Mouse (Mus musculus) layer of hippocampus, postnatal 10 days (tissue): ENCODE results near the gene Treml4. TPM values are rescaled to one million over a fixed set of nuclear protein-coding genes. Genes with fewer than 3 reads are reported as not detected.
"Not testable (repeated sequence)": the region's sequence is repeated elsewhere in the genome, so short reads cannot be mapped to it uniquely, and the experiment has no call there.

Experiments used
- DNase-seq, 2 experiments: peaks; one replicate each; pipeline ENCODE4 v3.0.0; 2021; ENCODE audit warnings: low spot score in 2 of 2
- total RNA-seq, 2 experiments: library from RNA; stranded (reverse); gene quantifications; 2 replicates each; pipeline ENCODE4 v1.2.3; 2021

The Treml4 gene
- total RNA-seq, 2 experiments from 2014 or later: not detected

DNA sequence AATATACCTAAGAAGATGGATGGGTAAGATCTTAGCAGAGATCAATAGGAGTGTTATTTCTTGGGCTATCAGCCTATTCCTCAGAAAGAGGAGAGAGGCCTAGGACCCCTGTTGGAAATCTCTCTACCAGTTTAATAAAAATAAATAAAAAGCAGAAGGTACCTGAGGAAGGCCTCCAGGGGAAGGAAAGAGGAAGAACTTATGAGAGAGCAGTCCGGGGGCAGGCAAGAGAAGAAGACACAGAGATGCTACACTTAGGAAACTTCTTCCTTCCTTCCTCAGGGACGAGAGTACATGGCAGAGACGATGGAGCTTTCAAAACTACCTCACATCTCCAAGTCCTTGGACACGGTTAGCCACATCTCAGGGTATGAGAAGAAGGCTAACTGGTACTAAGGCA, 10.0 kb downstream of the Treml4 start:
- DNase-seq: no peak

DNA sequence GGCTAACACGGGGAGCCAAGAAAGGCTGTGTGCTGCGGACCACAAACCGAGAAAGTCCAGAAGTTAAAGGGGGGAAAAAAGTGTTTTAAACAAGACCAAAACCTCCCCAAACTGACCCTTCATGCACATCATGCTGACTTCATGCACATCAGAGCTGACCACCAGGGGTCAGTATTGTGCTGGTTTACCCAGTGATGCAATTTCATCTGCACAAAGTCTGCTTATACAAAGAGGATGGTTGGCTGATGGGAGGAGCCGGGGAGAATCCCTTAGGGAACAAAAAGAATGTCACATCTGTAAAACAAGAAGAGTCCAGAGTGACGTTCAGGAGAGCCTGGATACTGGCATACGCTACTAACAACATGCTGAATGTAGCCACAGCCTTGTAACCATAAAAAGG, 10.8 kb downstream of the Treml4 start:
- peak; percentile 82 to 83 for DNase-seq

DNA sequence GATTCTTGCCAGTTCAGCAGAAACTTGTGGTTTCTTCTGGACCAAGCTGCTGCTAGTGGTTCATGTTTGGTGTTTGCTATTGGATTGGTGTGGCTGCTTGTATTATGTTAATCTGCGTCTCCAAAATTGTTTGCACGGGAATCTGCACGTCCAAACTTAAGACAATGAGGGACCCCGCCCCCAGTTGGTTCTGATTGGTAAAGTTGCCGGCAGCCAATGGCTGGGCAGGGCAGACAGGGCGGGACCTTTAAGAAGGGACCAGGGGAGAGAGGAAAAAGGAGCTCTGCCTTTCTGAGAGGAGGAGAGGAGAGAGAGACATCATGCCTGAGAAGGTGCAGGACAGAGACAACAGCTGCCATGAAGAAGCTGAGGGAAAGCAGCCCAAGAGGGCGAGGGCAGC, 11.6 kb downstream of the Treml4 start:
- no peak for DNase-seq

DNA sequence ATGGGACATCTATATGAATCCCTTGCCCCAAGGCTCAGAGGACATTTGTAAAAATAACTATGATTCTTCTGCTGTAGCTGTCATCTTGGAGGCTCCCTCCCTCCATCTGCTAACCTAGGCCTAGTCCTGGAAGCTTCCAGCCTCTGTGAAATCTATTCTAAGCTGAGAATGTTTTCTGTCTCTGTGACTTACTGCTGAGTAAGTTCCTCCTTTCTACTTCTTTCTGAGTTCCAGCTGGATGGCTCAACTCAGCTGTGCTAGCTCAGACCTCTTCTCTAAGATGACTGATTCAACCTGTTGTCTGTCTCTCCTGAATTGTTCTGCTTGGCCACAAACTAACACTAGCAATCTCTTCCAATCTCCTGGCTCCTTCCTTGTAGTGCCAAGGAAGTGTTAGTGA, 14.3 kb downstream of the Treml4 start:
- DNase-seq: no peak

DNA sequence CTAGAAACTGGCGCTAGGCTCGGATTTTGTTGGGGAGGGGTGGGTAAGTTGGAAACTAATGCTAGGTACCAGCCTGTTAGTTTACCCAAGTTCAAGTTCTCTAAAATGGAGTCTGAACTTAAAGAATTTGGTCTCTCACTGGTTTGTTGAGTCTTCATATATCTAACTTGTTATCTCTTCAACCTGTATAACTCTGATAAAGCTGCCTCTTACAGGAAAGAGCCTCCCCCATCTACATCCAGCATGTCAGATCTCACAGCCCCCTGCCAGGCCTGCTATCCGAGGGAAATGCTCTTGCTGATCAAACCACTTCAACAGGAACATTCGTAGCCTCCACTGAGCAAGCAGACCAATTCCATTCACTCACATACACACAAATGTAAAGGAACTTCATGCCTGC, 14.9 kb downstream of the Treml4 start:
- no peak for DNase-seq

DNA sequence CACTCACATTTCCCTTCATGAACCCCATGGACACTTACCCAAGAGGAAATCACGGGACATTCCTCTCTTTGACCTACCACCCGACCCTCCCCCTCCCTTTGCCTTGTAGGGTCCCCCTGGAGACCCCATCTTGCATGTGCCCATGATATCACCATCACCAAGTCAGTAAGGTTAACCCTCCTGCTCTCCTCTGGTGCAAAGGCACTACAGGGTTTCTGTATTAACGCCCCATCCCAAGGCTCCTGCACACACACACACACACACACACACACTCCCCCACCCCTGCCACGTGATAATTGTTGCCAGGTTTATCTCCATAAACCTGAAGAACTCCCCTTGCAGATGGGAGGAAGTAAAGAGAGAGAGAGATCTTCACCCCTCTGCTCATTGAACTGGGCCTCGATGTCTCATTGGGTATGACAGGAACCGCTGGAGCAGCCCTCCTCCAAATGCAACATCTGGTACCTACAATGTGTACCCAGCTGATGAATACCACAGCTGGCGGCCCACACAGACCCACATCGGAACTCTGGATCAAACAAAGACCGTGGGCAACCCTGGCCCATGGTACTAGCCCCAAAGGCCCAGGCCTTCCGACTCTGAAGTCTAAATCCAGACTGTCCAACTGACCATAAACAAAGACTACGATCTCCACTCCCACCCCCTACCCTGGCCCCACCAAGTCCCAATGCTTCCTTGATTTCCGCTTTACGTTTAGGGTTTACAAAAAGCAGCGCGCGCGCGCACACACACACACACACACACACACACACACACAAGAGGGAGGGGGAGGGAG, 17.0 kb downstream of the Treml4 start:
- no peak for DNase-seq

DNA sequence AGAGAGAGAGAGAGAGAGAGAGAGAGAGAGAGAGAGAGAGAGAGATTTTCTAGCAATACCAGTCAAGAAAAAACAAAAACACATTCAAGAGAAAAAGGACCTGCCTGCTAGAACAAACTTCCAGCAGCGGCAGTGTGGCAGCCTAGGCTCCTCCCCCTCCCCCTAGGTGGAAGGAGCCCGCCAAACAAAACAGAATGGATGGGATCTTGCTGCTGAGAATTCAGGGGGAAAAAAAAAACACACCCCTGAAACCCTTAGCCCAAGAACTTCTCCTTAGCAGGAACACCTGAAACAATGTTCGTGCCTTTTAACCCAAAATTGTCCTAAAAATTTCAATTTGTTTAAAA, 17.6 kb downstream of the Treml4 start:
- no peak for DNase-seq

DNA sequence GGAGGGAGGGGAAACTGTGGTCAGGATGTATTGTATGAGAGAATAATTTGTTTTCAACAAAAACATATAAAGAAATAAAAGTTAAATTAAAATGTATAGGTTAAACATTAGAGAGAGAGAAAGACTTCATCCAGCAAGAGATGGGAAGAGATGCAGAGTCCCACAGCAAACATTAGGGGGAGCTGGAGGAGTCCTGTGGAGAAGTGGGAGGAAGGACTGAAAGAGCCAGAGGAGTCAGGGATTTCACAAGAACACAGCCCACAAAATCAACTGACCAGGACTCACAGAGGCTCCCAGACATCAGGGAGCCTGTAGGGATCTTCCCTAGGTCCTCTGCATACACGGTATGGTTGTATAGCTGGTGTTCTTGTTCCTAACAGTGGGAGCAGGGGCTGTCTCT, 22.7 kb downstream of the Treml4 start:
- DNase-seq: no peak

DNA sequence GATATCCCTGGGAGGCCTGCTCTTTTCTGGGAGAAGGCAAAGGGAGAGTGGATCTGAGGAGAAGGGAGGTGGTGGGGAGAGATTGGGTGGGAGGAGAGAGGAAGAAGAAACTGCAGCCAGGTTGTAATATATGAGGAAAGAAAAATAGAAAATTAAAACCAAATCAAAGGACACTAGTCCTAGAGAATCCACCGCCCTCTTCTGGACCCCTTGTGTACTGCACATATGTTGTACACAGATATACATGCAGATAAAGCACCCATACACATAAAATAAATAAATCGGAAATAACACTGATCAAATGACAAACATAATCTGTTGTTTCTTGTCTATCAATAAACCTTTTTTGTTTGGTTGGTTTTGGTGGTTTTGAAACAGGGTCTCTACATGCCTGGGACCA, 23.2 kb downstream of the Treml4 start:
- DNase-seq: peak in 1 of 2 experiments; percentile 17

DNA sequence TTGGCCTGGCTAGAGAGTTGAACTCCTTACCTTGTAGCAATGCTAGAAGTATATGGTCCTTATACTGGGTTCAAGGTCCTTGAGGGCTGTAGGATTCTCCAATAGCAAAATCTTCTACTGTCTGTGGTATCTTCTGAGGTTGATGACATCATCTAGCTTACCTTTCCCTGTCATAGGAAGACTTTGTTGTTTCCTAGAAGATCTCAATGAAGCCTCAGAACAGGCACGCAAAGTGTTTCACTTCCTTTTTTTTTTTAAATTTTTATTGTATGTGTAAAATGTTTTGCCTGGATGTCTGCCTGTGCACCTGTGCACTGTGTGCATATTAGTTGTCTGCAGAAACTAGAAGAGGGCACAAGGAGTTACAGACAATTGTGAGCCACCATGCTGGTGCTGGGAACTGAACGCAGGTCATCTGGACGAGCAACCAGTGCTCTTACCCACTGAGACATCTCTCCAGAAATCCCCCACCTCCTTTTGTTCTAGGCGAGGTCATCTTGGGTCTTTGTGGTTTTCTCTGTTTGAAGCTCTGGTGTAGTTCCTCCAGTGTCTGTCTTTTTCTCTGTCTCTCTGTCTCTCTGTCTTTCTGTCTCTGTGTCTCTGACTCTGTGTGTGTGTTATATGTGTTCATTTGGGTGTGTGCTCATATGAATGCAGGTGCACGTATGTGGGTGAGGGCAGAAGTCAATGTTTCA, 29.6 kb downstream of the Treml4 start:
- DNase-seq: no peak

DNA sequence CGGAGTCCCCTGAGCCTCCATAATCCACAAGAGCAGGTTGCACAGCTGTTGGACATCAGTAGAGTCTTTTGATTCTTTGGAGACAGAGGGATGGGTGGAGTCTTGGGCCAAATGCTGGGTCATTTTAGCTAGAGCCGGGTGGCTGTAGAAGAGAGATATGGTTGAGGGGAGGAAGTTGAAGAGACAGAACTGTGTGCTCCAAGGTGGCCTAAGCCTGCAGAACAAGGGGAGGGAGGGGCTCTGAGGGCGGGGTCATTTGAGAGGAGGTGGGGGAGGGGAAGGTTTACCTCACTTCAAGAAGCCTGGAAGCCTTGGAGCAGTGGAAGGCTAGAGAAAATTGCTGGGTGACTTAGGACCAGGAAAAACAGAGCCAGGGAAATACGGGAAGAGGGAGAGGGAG, 35.1 kb downstream of the Treml4 start, which contains the start of gene Treml2:
Gene Treml2 (plus strand): TSS at position 296 of the 400 bp plus-strand sequence.
- DNase-seq: no peak

DNA sequence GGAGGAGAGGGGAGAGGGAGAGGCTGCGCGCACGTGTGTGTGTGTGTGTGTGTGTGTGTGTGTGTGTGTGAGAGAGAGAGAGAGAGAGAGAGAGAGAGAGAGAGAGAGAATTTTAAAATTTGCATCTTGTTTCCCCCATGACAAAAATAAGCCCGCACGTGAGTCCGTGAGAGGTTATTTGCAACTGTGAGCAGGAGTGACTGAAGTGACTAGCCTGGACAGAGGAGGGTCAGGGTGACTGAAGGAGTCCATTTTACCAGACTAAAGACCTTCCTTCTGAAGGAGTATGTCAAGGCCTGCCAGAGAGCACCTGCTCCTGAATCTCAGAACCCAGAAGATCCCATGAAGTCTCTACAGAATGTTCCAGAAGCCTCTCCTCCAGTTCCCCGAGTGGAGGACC, 35.7 kb downstream of the Treml4 start:
- DNase-seq: no peak

DNA sequence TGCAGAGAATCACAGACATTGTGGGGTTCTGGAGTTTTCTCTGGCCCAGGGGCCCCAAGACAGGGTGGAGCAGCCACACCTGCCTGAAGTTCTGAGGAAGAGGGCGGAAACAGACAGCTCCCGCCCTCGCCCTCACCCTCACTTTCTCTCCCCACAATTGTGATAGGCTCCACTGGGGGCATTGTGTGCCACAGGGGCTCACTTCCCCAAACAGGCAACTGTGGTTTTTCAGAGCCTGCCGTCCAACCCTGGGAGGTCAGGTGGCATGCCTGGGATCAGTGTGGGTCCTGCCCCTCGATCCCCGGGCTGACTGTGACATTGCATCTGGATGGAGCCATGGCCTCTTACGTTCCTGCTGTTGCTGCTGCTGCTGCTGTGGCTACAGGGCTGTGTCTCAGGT, 36.1 kb downstream of the Treml4 start:
- no peak for DNase-seq

DNA sequence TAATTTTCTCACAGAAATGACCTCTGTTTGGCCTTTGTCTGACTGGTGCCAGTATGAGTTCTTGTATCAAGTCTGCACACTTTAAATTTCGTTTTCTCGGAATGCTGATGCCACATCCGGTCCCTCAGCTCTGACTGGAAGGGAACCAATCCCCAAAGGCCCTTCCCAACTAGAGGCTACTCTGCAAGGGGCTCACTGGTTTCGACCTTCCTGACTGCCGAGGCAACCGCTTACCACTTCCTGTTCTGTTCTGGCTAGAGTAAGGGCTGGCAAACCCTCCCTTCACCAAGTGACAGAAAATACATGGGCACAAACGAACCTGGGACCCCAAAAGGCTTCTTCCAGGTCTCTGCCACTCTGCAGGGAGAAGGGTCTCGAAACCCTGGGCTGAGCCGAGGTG, 36.8 kb downstream of the Treml4 start:
- DNase-seq: no peak

DNA sequence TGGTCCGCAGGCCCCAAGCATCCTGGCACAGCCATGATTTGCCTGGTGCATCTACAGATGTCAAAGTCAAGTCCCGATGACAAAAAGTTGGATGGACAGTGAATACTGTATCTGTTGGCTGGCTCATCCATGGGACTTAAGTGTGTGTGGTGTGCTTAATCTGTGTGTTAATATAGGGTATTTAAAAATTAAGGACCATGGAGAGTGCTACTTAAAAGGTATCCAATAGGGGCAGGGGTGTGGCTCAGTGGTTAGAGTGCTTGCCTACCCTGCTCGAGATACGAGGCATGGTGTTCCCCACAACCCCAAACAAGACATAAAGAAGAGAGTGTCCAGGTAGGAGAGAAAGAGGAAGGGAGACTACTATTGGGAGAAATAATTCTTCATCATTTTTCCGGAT, 37.7 kb downstream of the Treml4 start:
- DNase-seq: no peak

DNA sequence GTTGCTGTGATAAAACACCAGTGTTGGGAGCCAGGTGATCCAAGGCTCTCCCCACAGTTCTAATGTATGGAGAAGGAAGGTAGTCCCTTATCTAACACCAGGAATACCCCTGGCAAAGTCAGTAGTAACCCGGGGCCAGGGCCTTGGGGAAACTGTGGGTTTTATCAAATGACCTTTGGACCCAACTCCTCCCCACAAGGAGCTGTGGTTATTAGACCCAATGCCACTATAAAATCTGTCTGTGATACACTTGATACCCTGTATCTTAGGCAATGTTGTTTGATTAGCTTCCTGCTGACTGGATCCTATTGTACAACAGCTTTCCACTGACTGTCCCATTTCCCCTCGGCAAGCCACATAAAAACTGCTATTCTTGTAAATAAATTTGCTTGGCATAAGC, 48.0 kb downstream of the Treml4 start:
- no peak for DNase-seq

DNA sequence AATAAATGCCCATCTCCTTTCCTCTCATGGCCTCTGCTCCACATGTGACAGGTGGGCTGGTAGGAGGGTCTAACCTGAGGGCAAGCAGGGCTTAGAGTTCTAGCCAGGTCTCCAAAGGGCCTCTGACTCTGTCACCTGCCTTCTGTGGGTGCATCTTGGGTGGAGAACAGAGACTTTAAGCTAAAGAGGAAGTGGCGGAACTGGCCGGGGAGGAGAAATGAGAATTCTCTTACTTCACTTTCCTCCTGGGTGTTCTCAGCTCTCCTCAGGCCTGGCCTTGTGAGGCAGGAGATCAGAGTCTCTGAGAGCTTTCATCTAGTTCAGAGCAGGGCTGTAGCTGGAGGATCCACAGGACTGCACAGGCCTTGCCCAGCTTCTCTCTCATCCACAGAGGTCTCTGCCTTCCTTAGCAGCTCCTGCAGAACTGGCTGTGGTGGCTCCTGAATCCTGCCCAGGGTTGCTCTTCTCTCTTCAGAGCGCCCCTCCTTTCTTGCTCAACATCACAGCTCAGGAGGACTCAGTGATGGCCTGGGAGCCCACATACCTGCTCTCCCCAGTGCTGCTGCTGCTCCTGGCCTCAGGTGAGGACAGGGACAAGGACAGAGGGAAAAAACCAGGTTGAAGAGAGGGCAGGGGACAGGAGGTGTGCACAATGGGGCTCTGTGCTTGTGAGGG, 51.9 kb downstream of the Treml4 start, which contains the start of gene B430306N03Rik:
Gene B430306N03Rik (plus strand): TSS at position 237 of the 675 bp plus-strand sequence.
- DNase-seq: not testable (repeated sequence)

DNA sequence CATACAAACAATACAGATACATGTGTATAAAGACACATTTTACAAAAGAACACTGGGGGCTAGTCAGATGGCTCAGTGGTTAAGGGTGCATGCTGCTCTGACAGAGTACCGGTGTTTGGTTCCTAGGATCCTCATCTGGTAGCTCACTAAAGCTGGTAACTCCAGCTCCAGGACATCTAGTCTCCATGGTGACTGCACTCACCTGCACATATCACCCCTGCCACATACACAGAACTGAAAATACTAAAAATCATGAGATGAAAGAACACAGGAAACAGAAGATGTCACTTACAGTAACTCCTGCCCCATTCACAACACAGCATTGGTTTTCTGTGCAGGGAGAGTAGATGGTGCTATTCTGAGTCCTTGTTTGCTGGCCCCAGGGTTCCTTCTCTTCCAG, 54.6 kb downstream of the Treml4 start:
- no peak for DNase-seq

DNA sequence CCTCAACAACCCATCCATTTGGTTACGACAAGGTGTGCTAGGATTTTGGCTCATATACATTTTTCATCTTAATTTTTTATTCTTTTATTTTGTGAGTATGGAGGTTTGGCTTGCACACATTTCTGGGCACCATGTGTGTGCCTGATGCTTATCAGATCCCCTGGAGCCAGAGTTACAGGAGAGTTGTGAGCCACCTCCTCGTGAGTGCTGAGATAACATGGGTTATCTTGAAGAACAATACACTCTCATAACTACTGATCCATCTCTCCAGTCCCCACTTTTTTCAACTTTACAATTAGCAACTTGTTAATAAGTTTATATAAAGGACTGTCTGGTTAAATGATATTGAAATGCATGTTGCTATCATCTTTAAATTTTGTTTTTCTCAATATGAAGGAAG, 57.2 kb downstream of the Treml4 start:
- no peak for DNase-seq

DNA sequence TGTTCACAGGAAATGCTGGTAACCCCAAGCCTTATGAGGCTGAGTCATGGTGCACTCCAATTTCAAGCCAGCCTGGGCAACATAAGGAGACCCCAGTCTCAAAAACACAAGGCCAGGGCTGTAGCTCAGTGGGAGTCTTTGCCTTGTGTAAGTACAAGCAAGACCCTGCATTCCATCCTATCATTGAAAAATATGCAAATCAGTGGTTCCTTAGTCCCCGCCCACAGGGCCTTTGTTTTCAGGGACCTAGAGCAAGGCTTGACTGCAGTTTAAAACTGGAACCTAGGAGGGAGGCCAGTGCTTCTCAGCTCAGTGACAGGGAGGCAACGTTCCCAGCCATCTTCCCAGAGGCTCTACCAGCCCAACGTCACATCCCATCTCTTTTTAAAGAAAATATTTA, 59.1 kb downstream of the Treml4 start:
- DNase-seq: no peak

DNA sequence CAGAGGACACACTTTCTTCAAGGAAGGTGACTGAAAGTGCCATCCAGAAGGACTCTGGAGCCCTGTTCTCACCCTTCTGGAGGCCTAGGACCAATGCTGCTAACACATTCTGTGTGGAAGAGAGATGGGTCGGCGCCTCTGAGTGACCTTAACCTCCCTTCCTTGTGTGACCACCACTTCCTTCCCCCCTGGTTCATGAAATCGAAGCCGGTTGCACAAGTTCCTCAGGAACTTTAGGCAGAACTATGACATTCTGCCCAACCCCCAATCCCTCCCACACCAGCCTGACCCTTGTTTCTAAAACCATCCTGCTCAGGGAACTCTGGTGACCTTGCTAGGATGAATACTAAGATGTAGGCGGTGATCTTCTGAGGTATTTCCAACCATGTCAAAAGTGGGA, 60.2 kb downstream of the Treml4 start:
- DNase-seq: no peak
